Mouse (Mus musculus) forebrain, postnatal 0 days (tissue): ENCODE measurements around the gene Rbpjl. TPM values are rescaled to one million over a fixed set of nuclear protein-coding genes. Genes with fewer than 3 reads are reported as not detected.

Source experiments
- ATAC-seq: fragments of 200-750 bp; cut with Nextera tagmentation; 2 replicates; pipeline ENCODE4 v1.8.0; 2017; ENCODE audit warnings: mild to moderate bottlenecking, moderate library complexity
- DNase-seq: peaks from one replicate; pipeline ENCODE4 v3.0.0-alpha.2; 2015
- H3K27ac ChIP-seq: fragments of 300-500 bp; sonication (generic); 2 replicates; pipeline ENCODE4 v1.5.1; 2014; ENCODE audit warnings: low read depth, mild to moderate bottlenecking, antibody characterized with exemption, low read length, moderate library complexity, mixed read lengths
- H3K27me3 ChIP-seq: fragments of 300-500 bp; sonication (generic); 2 replicates; pipeline ENCODE4 v1.6.1; 2014; ENCODE audit warnings: mild to moderate bottlenecking, low read length, mixed read lengths; ENCODE audit not compliant: insufficient read depth
- H3K36me3 ChIP-seq: fragments of 300-500 bp; sonication (generic); 2 replicates; pipeline ENCODE4 v1.6.1; 2014; ENCODE audit warnings: mild to moderate bottlenecking, moderate library complexity; ENCODE audit not compliant: insufficient read depth
- H3K4me1 ChIP-seq: fragments of 300-500 bp; sonication (generic); 2 replicates; pipeline ENCODE4 v1.6.1; 2014; ENCODE audit warnings: antibody characterized with exemption; ENCODE audit not compliant: insufficient read depth
- H3K4me2 ChIP-seq: fragments of 300-500 bp; sonication (generic); 2 replicates; pipeline ENCODE4 v1.6.1; 2014; ENCODE audit warnings: low read depth, mild to moderate bottlenecking, moderate library complexity
- H3K4me3 ChIP-seq: fragments of 300-500 bp; sonication (generic); 2 replicates; pipeline ENCODE4 v1.5.1; 2014; ENCODE audit warnings: low read depth, low read length, mixed read lengths
- H3K9ac ChIP-seq: fragments of 300-500 bp; sonication (generic); 2 replicates; pipeline ENCODE4 v1.6.1; 2014; ENCODE audit warnings: mild to moderate bottlenecking
- H3K9me3 ChIP-seq: fragments of 300-500 bp; sonication (generic); 2 replicates; pipeline ENCODE4 v1.6.1; 2016; ENCODE audit warnings: low read length
- CTCF ChIP-seq: sonication (generic); IDR thresholded peaks from 2 replicates; pipeline ENCODE4 v1.5.1; 2016; ENCODE audit warnings: antibody characterized with exemption, control low read depth, low read depth
- WGBS: fragments of 180-500 bp; shearing (Covaris S2); extraction: QIAGEN DNeasy Blood & Tissue Kit; methylation state at CpG from one replicate; pipeline ENCODE4 v1.1.7; 2014; 5-methylcytosine and 5-hydroxymethylcytosine counted together
- polyA plus RNA-seq: library from polyadenylated mRNA; unstranded; fragments of >200 nt; fragmentation: Nextera tagmentation; extraction: Ambion mirVana; gene quantifications from 2 replicates; pipeline ENCODE4 v1.2.1, GENCODE M21; 2015
- total RNA-seq: library from RNA; depleted of rRNA; stranded (reverse); fragments of >200 nt; gene quantifications from 2 replicates; pipeline ENCODE4 v1.2.3, GENCODE M21; 2014

Rbpjl gene
- total and polyA plus RNA-seq, 2 experiments from 2014 or later, result 0.17 TPM; not detected in 1

GRCm38 (mm10) chr2:164435216-164436090 lies 32.5 kb downstream of the Rbpjl start:
- Histone ChIP-seq H3K9me3 (no peaks in the 10 kb centered on the region), H3K4me1 (no peaks in the 10 kb centered on the region), H3K4me2 (no peak overlapping the region), H3K27ac (no peak overlapping the region), H3K36me3 (no peaks in the 10 kb centered on the region), H3K27me3 (no peaks in the 10 kb centered on the region), H3K4me3 (no peak overlapping the region), H3K9ac (no peak overlapping the region)
- no peak for TF ChIP-seq CTCF
- no peak for DNase-seq
- 60% methylated on average over 5 of the region's 5 CpGs for WGBS
- no peak for ATAC-seq

- no peak overlapping the region for H3K4me3 ChIP-seq
- no peak overlapping the region for H3K27ac ChIP-seq
- H3K4me1 ChIP-seq, result no peaks in the 10 kb centered on the region
- ATAC-seq (peak; percentile 64), DNase-seq (no peak)
- 22% methylated on average over 8 of the region's 8 CpGs for WGBS
- no peak overlapping the region for H3K9ac ChIP-seq
- H3K27me3 ChIP-seq, result 0 out of 2 replicates have a peak, but pooled peaks cover 2% of the 10 kb centered on the region
- no peaks in the 10 kb centered on the region for H3K36me3 ChIP-seq
- no peaks in the 10 kb centered on the region for H3K9me3 ChIP-seq
- H3K4me2 ChIP-seq, result no peak overlapping the region
- no peak for TF ChIP-seq CTCF
Observed at GRCm38 (mm10) chr2:164436215-164436913, 33.4 kb downstream of the Rbpjl start.

GRCm38 (mm10) chr2:164436961-164437360 lies 34.0 kb downstream of the Rbpjl start:
- DNase-seq (no peak), ATAC-seq (0 out of 2 replicates have a peak, but pooled peaks have one; percentile 12)
- no peak overlapping the region for H3K4me2 ChIP-seq
- H3K9ac ChIP-seq, result no peak overlapping the region
- H3K36me3 ChIP-seq, result no peaks in the 10 kb centered on the region
- H3K27me3 ChIP-seq, result peaks cover 5% of the 10 kb centered on the region; the same call in 1 of the 2 replicates
- H3K4me3 ChIP-seq, result no peak overlapping the region
- WGBS, result 54% methylated on average over 3 of the region's 3 CpGs
- no peak for TF ChIP-seq CTCF
- no peaks in the 10 kb centered on the region for H3K9me3 ChIP-seq
- H3K27ac ChIP-seq, result no peak overlapping the region
- no peaks in the 10 kb centered on the region for H3K4me1 ChIP-seq

GRCm38 (mm10) chr2:164437710-164438109 lies 34.8 kb downstream of the Rbpjl start:
- H3K27ac ChIP-seq, result no peak overlapping the region
- DNase-seq (no peak), ATAC-seq (no peak)
- peaks cover 9% of the 10 kb centered on the region for H3K27me3 ChIP-seq
- no peak overlapping the region for H3K4me2 ChIP-seq
- H3K9ac ChIP-seq, result no peak overlapping the region
- no peaks in the 10 kb centered on the region for H3K9me3 ChIP-seq
- H3K36me3 ChIP-seq, result no peaks in the 10 kb centered on the region
- 78% methylated on average over 6 of the region's 6 CpGs for WGBS
- no peak for TF ChIP-seq CTCF
- H3K4me3 ChIP-seq, result no peak overlapping the region
- no peaks in the 10 kb centered on the region; the same call in 1 of the 2 replicates for H3K4me1 ChIP-seq

DNA sequence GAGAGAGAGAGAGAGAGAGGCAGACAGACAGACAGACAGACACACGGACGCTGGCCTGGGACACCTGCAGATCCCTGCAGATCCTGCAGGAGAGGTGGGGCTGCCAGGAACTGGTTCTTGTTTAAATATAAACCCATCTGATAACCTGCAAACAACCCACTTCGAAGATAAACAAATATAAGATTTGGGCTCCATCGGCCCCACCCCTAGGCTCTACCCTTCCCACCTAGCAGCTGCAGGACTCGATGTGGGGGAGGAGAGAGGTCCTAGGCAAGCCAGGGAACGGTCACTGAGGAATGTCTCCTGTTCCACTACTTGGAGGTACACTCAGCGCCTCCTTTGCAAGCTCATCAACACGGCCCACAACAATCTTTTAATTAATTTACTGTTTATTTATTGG lies 35.3 kb downstream of the Rbpjl start:
- no peak for TF ChIP-seq CTCF
- no peaks in the 10 kb centered on the region for H3K36me3 ChIP-seq
- H3K9ac ChIP-seq, result no peak overlapping the region
- no peak overlapping the region for H3K4me2 ChIP-seq
- H3K27me3 ChIP-seq, result peaks cover 11% of the 10 kb centered on the region
- 76% methylated on average over 8 of the region's 8 CpGs for WGBS
- no peak for ATAC-seq
- H3K4me3 ChIP-seq, result no peak overlapping the region
- DNase-seq, result no peak
- H3K9me3 ChIP-seq, result no peaks in the 10 kb centered on the region
- no peaks in the 10 kb centered on the region; the same call in 1 of the 2 replicates for H3K4me1 ChIP-seq
- no peak overlapping the region for H3K27ac ChIP-seq

- TF ChIP-seq CTCF, result no peak
- no peak overlapping the region for H3K9ac ChIP-seq
- no peaks in the 10 kb centered on the region for H3K9me3 ChIP-seq
- H3K36me3 ChIP-seq, result no peaks in the 10 kb centered on the region
- ATAC-seq (no peak), DNase-seq (no peak)
- no peaks in the 10 kb centered on the region; the same call in 1 of the 2 replicates for H3K4me1 ChIP-seq
- H3K27me3 ChIP-seq, result peaks cover 11% of the 10 kb centered on the region
- no peak overlapping the region for H3K4me3 ChIP-seq
- no peak overlapping the region for H3K4me2 ChIP-seq
- no peak overlapping the region for H3K27ac ChIP-seq
- 67% methylated on average over 3 of the region's 3 CpGs for WGBS
Observed at GRCm38 (mm10) chr2:164439001-164439421, 36.1 kb downstream of the Rbpjl start.

DNA sequence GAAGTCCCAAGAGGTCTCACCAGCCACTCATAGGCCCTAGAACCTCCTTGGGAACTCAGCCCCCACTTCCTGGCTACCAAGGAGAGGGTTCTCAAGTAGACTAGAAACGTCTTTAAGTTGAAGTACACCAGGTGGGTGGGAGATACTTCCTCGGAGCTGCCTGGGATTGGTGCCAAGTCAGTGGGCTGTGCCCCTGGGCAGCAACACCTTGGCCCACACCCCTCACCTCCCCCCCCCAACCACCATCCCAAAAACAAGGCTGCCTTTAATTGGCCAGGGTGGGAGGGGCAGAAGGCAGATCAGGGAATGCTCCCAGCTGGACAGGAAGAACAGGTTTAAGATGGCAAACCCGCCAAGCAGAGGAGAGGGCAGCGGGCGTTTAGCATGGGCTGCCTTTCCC lies 37.4 kb downstream of the Rbpjl start:
- Histone ChIP-seq H3K27me3 (peaks cover 11% of the 10 kb centered on the region), H3K9me3 (no peaks in the 10 kb centered on the region), H3K36me3 (no peaks in the 10 kb centered on the region), H3K4me2 (no peak overlapping the region), H3K9ac (no peak overlapping the region), H3K27ac (no peak overlapping the region), H3K4me3 (no peak overlapping the region), H3K4me1 (no peaks in the 10 kb centered on the region; the same call in 1 of the 2 replicates)
- 78% methylated on average over 5 of the region's 5 CpGs for WGBS
- no peak for TF ChIP-seq CTCF
- ATAC-seq (no peak), DNase-seq (no peak)
